Mouse (Mus musculus) olfactory bulb, adult 2 months (tissue): ENCODE results near the gene Ttll7.

ENCODE experiments used
- CTCF ChIP-seq: fragments of 200-500 bp; IDR thresholded peaks from 2 replicates; pipeline ENCODE4 v1.5.1; 2012; ENCODE audit warnings: low read depth, mild to moderate bottlenecking, low read length, moderate library complexity; ENCODE audit not compliant: insufficient read depth
- POLR2A ChIP-seq: fragments of 200-500 bp; IDR thresholded peaks from 2 replicates; pipeline ENCODE4 v1.6.1; 2012; ENCODE audit warnings: mild to moderate bottlenecking, low read depth, low read length, moderate library complexity; ENCODE audit not compliant: insufficient read depth

DNA sequence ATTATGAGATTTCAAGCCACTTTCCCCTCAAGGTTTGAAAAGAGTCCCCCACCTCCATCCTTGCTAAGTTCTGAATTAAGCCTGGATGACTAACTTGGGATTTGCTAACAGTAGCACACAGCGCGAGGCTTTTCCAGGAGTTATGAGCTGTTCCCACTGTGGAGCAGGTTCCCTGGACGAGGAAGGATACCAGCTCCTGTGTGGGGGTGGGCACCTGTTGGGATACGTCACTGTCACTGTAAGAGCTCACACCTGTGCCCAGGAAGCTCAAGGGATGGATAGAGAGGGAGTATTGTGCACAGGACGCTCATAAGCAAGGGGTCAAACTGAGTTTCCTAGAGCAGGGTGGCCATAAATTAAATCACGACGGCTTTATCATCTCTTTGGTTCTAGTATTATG, 115.1 kb downstream of the Ttll7 start:
- TF ChIP-seq POLR2A (no peak), CTCF (no peak)
